Mouse (Mus musculus) midbrain, embryonic 15.5 days (tissue): Measurements from ENCODE around the gene Vapa. TPM values are rescaled to one million over a fixed set of nuclear protein-coding genes. Genes with fewer than 3 reads are reported as not detected.

Experiments used
- ATAC-seq: fragments of 200-750 bp; cut with Nextera tagmentation; replicated peaks from 2 replicates; pipeline ENCODE4 v1.8.0; 2017; ENCODE audit warnings: moderate TSS enrichment
- H3K27ac ChIP-seq: fragments of 300-500 bp; sonication (generic); 2 replicates; pipeline ENCODE4 v1.5.1; 2015; ENCODE audit warnings: mild to moderate bottlenecking, inconsistent platforms
- H3K27me3 ChIP-seq: fragments of 300-500 bp; sonication (generic); replicated peaks from 2 replicates; pipeline ENCODE4 v1.6.1; 2015; ENCODE audit warnings: inconsistent platforms
- H3K36me3 ChIP-seq: fragments of 300-500 bp; sonication (generic); replicated peaks from 2 replicates; pipeline ENCODE4 v1.6.1; 2015; ENCODE audit warnings: inconsistent platforms
- H3K4me1 ChIP-seq: fragments of 300-500 bp; sonication (generic); 2 replicates; pipeline ENCODE4 v1.6.1; 2015; ENCODE audit warnings: inconsistent platforms
- H3K4me2 ChIP-seq: fragments of 300-500 bp; sonication (generic); 2 replicates; pipeline ENCODE4 v1.6.1; 2015; ENCODE audit warnings: inconsistent platforms, mild to moderate bottlenecking, moderate library complexity
- H3K4me3 ChIP-seq: fragments of 300-500 bp; sonication (generic); 2 replicates; pipeline ENCODE4 v1.5.1; 2015; ENCODE audit warnings: mild to moderate bottlenecking, inconsistent platforms
- H3K9ac ChIP-seq: fragments of 300-500 bp; sonication (generic); 2 replicates; pipeline ENCODE4 v1.6.1; 2015; ENCODE audit warnings: mild to moderate bottlenecking, inconsistent platforms
- H3K9me3 ChIP-seq: fragments of 300-500 bp; sonication (generic); 2 replicates; pipeline ENCODE4 v1.6.1; 2016; ENCODE audit warnings: inconsistent platforms
- WGBS: fragments of 180-500 bp; shearing (Covaris S2); methylation state at CpG from one replicate; pipeline ENCODE4 v1.1.7; 2015; ENCODE audit warnings: mixed read lengths; 5-methylcytosine and 5-hydroxymethylcytosine counted together
- polyA plus RNA-seq: library from polyadenylated mRNA; unstranded; fragments of >200 nt; fragmentation: Nextera tagmentation; extraction: Ambion mirVana; gene quantifications from 2 replicates; pipeline ENCODE4 v1.2.1, GENCODE M21; 2015

The Vapa gene
- polyA plus RNA-seq, 1 experiment from 2014 or later, result 259 TPM

GRCm38 (mm10) chr17:65615678-65616077 lies 2.3 kb upstream of the Vapa start:
- Histone ChIP-seq H3K4me3 (no peak overlapping the region), H3K4me2 (no peak overlapping the region), H3K9me3 (no peaks in the 10 kb centered on the region), H3K9ac (no peak overlapping the region), H3K27ac (no peak overlapping the region), H3K4me1 (peaks cover 14% of the 10 kb centered on the region), H3K27me3 (no peaks in the 10 kb centered on the region), H3K36me3 (no peaks in the 10 kb centered on the region)
- ATAC-seq, result no peak
- WGBS, result 37% methylated on average over 3 of the region's 3 CpGs

GRCm38 (mm10) chr17:65614431-65614830 lies 1.1 kb upstream of the Vapa start:
- Histone ChIP-seq H3K9me3 (no peaks in the 10 kb centered on the region), H3K27ac (peak overlapping the region; percentile 100), H3K36me3 (no peaks in the 10 kb centered on the region), H3K4me3 (peak overlapping the region; percentile 82), H3K4me2 (peak overlapping the region; percentile 77), H3K9ac (peak overlapping the region; percentile 95), H3K27me3 (no peaks in the 10 kb centered on the region), H3K4me1 (peaks cover 23% of the 10 kb centered on the region)
- no peak for ATAC-seq
- WGBS, result 2% methylated on average over 9 of the region's 9 CpGs

GRCm38 (mm10) chr17:65613142-65613462 lies 253 bp downstream of the Vapa start:
- no peaks in the 10 kb centered on the region for H3K27me3 ChIP-seq
- peak; percentile 76 for ATAC-seq
- WGBS, result under 1% methylated on average over 40 of the region's 42 CpGs

GRCm38 (mm10) chr17:65612391-65613141 lies 789 bp downstream of the Vapa start:
- Histone ChIP-seq H3K4me1 (peaks cover 41% of the 10 kb centered on the region), H3K4me3 (peak overlapping the region; percentile 82), H3K9me3 (no peaks in the 10 kb centered on the region), H3K27ac (peak overlapping the region; percentile 100), H3K9ac (peak overlapping the region; percentile 95), H3K4me2 (peak overlapping the region; percentile 56), H3K36me3 (no peaks in the 10 kb centered on the region), H3K27me3 (no peaks in the 10 kb centered on the region)
- peak; percentile 55 for ATAC-seq
- under 1% methylated on average over 50 of the region's 91 CpGs for WGBS

More at GRCm38 (mm10) chr17:65613142-65613462, 253 bp downstream of the Vapa start:
- no peaks in the 10 kb centered on the region for H3K36me3 ChIP-seq
- H3K4me3 ChIP-seq, result peak overlapping the region; percentile 82
- peaks cover 36% of the 10 kb centered on the region for H3K4me1 ChIP-seq
- peak overlapping the region; percentile 56; the same call in 1 of the 2 replicates for H3K4me2 ChIP-seq
- H3K9me3 ChIP-seq, result no peaks in the 10 kb centered on the region
- peak overlapping the region; percentile 100 for H3K27ac ChIP-seq
- peak overlapping the region; percentile 95 for H3K9ac ChIP-seq

GRCm38 (mm10) chr17:65611721-65612120 lies 1.6 kb downstream of the Vapa start:
- Histone ChIP-seq H3K4me1 (peaks cover 48% of the 10 kb centered on the region), H3K4me2 (peak overlapping the region; percentile 56), H3K9me3 (no peaks in the 10 kb centered on the region), H3K4me3 (peak overlapping the region; percentile 82), H3K9ac (peak overlapping the region; percentile 95; the same call in 1 of the 2 replicates), H3K36me3 (no peaks in the 10 kb centered on the region), H3K27ac (no peak overlapping the region), H3K27me3 (no peaks in the 10 kb centered on the region)
- ATAC-seq, result no peak
- 2% methylated on average over 4 of the region's 4 CpGs for WGBS

- H3K9ac ChIP-seq, result no peak overlapping the region
- H3K9me3 ChIP-seq, result no peaks in the 10 kb centered on the region
- WGBS, result 71% methylated on average over 5 of the region's 5 CpGs
- no peaks in the 10 kb centered on the region for H3K27me3 ChIP-seq
- H3K27ac ChIP-seq, result no peak overlapping the region
- no peak overlapping the region for H3K4me2 ChIP-seq
- H3K36me3 ChIP-seq, result no peaks in the 10 kb centered on the region
- ATAC-seq, result no peak
- H3K4me1 ChIP-seq, result peaks cover 58% of the 10 kb centered on the region
- no peak overlapping the region for H3K4me3 ChIP-seq
Measured at GRCm38 (mm10) chr17:65608743-65609142, 4.6 kb downstream of the Vapa start.

- no peak overlapping the region for H3K4me3 ChIP-seq
- 85% methylated on average over 2 of the region's 2 CpGs for WGBS
- no peaks in the 10 kb centered on the region for H3K27me3 ChIP-seq
- no peak overlapping the region for H3K27ac ChIP-seq
- no peak for ATAC-seq
- peaks cover 58% of the 10 kb centered on the region for H3K4me1 ChIP-seq
- H3K4me2 ChIP-seq, result no peak overlapping the region
- no peaks in the 10 kb centered on the region for H3K36me3 ChIP-seq
- no peak overlapping the region for H3K9ac ChIP-seq
- no peaks in the 10 kb centered on the region for H3K9me3 ChIP-seq
Measured at GRCm38 (mm10) chr17:65608312-65608687, 5.1 kb downstream of the Vapa start.

- H3K4me2 ChIP-seq, result no peak overlapping the region
- H3K27me3 ChIP-seq, result no peaks in the 10 kb centered on the region
- peaks cover 58% of the 10 kb centered on the region for H3K4me1 ChIP-seq
- H3K27ac ChIP-seq, result no peak overlapping the region
- no peak overlapping the region for H3K9ac ChIP-seq
- no peaks in the 10 kb centered on the region for H3K36me3 ChIP-seq
- no peak overlapping the region for H3K4me3 ChIP-seq
- ATAC-seq, result no peak
- 50% methylated on average over 7 of the region's 7 CpGs for WGBS
- H3K9me3 ChIP-seq, result no peaks in the 10 kb centered on the region
Measured at GRCm38 (mm10) chr17:65607574-65608311, 5.6 kb downstream of the Vapa start.

GRCm38 (mm10) chr17:65606014-65606413 lies 7.3 kb downstream of the Vapa start:
- no peak for ATAC-seq
- Histone ChIP-seq H3K27me3 (no peaks in the 10 kb centered on the region), H3K27ac (no peak overlapping the region), H3K4me2 (no peak overlapping the region), H3K4me3 (no peak overlapping the region), H3K9ac (no peak overlapping the region), H3K4me1 (peaks cover 54% of the 10 kb centered on the region), H3K36me3 (no peaks in the 10 kb centered on the region), H3K9me3 (no peaks in the 10 kb centered on the region)
- WGBS, result 81% methylated on average over 4 of the region's 4 CpGs

- no peak overlapping the region for H3K4me3 ChIP-seq
- no peak overlapping the region for H3K4me2 ChIP-seq
- no peak for ATAC-seq
- no peak overlapping the region for H3K9ac ChIP-seq
- peaks cover 52% of the 10 kb centered on the region for H3K4me1 ChIP-seq
- H3K27ac ChIP-seq, result no peak overlapping the region
- no peaks in the 10 kb centered on the region for H3K27me3 ChIP-seq
- no peaks in the 10 kb centered on the region for H3K9me3 ChIP-seq
- H3K36me3 ChIP-seq, result no peaks in the 10 kb centered on the region
Measured at GRCm38 (mm10) chr17:65604892-65605291, 8.5 kb downstream of the Vapa start.

- Histone ChIP-seq H3K4me2 (no peak overlapping the region), H3K9ac (no peak overlapping the region), H3K27me3 (no peaks in the 10 kb centered on the region), H3K9me3 (no peaks in the 10 kb centered on the region), H3K4me3 (no peak overlapping the region), H3K27ac (no peak overlapping the region), H3K36me3 (no peaks in the 10 kb centered on the region), H3K4me1 (peaks cover 48% of the 10 kb centered on the region)
- ATAC-seq, result no peak
Measured at GRCm38 (mm10) chr17:65604315-65604714, 9.0 kb downstream of the Vapa start.

GRCm38 (mm10) chr17:65597857-65598486 lies 15.4 kb downstream of the Vapa start:
- no peak overlapping the region for H3K4me2 ChIP-seq
- no peak overlapping the region for H3K27ac ChIP-seq
- no peaks in the 10 kb centered on the region for H3K27me3 ChIP-seq
- 90% methylated on average over 3 of the region's 3 CpGs for WGBS
- no peak overlapping the region for H3K9ac ChIP-seq
- no peaks in the 10 kb centered on the region for H3K9me3 ChIP-seq
- H3K4me3 ChIP-seq, result no peak overlapping the region
- peaks cover 16% of the 10 kb centered on the region for H3K4me1 ChIP-seq
- no peak for ATAC-seq
- H3K36me3 ChIP-seq, result no peaks in the 10 kb centered on the region
